Mouse (Mus musculus): ENCODE data around the gene Hspa12b.
A peak's percentile ranks its signal among the peaks of the same experiment; 100 is the strongest.

The Hspa12b gene

GRCm38 (mm10) chr2:131148353-131149253, 21.5 kb downstream of the Hspa12b start:
- DNase-seq (ENCODE audit: low read depth, low spot score) = peak; percentile 26

- no peak for DNase-seq (ENCODE audit: low read depth, low spot score)
These were observed 22.1 kb downstream of the Hspa12b start for GRCm38 (mm10) chr2:131149254-131149578.

- no peak for DNase-seq (ENCODE audit: low read depth, low spot score)
These were observed 25.2 kb downstream of the Hspa12b start for GRCm38 (mm10) chr2:131152166-131152730.

- DNase-seq (ENCODE audit: low read depth, low spot score) = no peak
These were observed 27.0 kb downstream of the Hspa12b start for GRCm38 (mm10) chr2:131154036-131154435.

GRCm38 (mm10) chr2:131156987-131157386, 29.9 kb downstream of the Hspa12b start:
- no peak for DNase-seq (ENCODE audit: low read depth, low spot score)

GRCm38 (mm10) chr2:131159491-131159910, 32.4 kb downstream of the Hspa12b start:
- DNase-seq (ENCODE audit: low read depth, low spot score) = peak; percentile 58

GRCm38 (mm10) chr2:131159938-131160581, 33.0 kb downstream of the Hspa12b start, which contains the start of gene 1700037H04Rik:
1700037H04Rik (minus strand) TSS chr2:131160081.
- peak; percentile 100 for DNase-seq (ENCODE audit: low read depth, low spot score)

- DNase-seq (ENCODE audit: low read depth, low spot score) = peak; percentile 69
These were observed 33.6 kb downstream of the Hspa12b start for GRCm38 (mm10) chr2:131160671-131161111.

GRCm38 (mm10) chr2:131163924-131164323, 36.8 kb downstream of the Hspa12b start:
- DNase-seq (ENCODE audit: low read depth, low spot score) = no peak

- DNase-seq (ENCODE audit: low read depth, low spot score) = no peak
These were observed 39.1 kb downstream of the Hspa12b start for GRCm38 (mm10) chr2:131166172-131166571.

- no peak for DNase-seq (ENCODE audit: low read depth, low spot score)
These were observed 40.9 kb downstream of the Hspa12b start for GRCm38 (mm10) chr2:131167984-131168383.

GRCm38 (mm10) chr2:131168914-131169313, 41.8 kb downstream of the Hspa12b start:
- no peak for DNase-seq (ENCODE audit: low read depth, low spot score)

GRCm38 (mm10) chr2:131170936-131171335, 43.9 kb downstream of the Hspa12b start:
- DNase-seq (ENCODE audit: low read depth, low spot score) = no peak

GRCm38 (mm10) chr2:131171401-131172104, 44.5 kb downstream of the Hspa12b start:
- no peak for DNase-seq (ENCODE audit: low read depth, low spot score)

- no peak for DNase-seq (ENCODE audit: low read depth, low spot score)
These were observed 45.2 kb downstream of the Hspa12b start for GRCm38 (mm10) chr2:131172322-131172721.

- peak; percentile 92 for DNase-seq (ENCODE audit: low read depth, low spot score)
These were observed 47.6 kb downstream of the Hspa12b start for GRCm38 (mm10) chr2:131174700-131175099.

GRCm38 (mm10) chr2:131175286-131175944, 48.3 kb downstream of the Hspa12b start:
- DNase-seq (ENCODE audit: low read depth, low spot score) = no peak

GRCm38 (mm10) chr2:131175945-131176309, 48.8 kb downstream of the Hspa12b start:
- DNase-seq (ENCODE audit: low read depth, low spot score) = no peak

GRCm38 (mm10) chr2:131176491-131176890, 49.4 kb downstream of the Hspa12b start:
- DNase-seq (ENCODE audit: low read depth, low spot score) = no peak

- no peak for DNase-seq (ENCODE audit: low read depth, low spot score)
These were observed 50.9 kb downstream of the Hspa12b start for GRCm38 (mm10) chr2:131177932-131178331.

- no peak for DNase-seq (ENCODE audit: low read depth, low spot score)
These were observed 51.8 kb downstream of the Hspa12b start for GRCm38 (mm10) chr2:131178828-131179245.
